19 mouse cellular contexts compared by ENCODE assay signal in genomic region chr8:7190726-7191125, GRCm38 (mm10).
"Had no signal": no experiment of that assay in that cellular context is flagged by ENCODE, and none has a peak within 500 bp of the region (broad histone marks: within the 10 kb centered on the region; RNA-seq: fewer than 3 reads in every experiment).

No protein-coding gene starts in this region.

- ATAC-seq: liver, postnatal 0 days; midbrain, embryonic 13.5 days had no signal

- H3K9me3 ChIP-seq: kidney, embryonic 15.5 days; limb, embryonic 15.5 days; megakaryocyte, embryonic 14.5 days; midbrain, embryonic 10.5 days; midbrain, embryonic 13.5 days; neural tube, embryonic 12.5 days; neural tube, embryonic 15.5 days had no signal

- H3K4me3 ChIP-seq: kidney, embryonic 15.5 days; limb, embryonic 15.5 days; megakaryocyte, embryonic 14.5 days; midbrain, embryonic 10.5 days; midbrain, embryonic 13.5 days; neural tube, embryonic 12.5 days; neural tube, embryonic 15.5 days had no signal

- DNase-seq: kidney, adult 8-10 months; kidney, postnatal 10 days; kidney, postnatal 36 days; layer of hippocampus, adult 9-11 months; liver, postnatal 0 days; lung, embryonic 14.5 days; lung, postnatal 10 days; lung, postnatal 36 days; thymus, adult 18-20 months; thymus, postnatal 36 days had no signal

- H3K4me1 ChIP-seq: kidney, embryonic 15.5 days; limb, embryonic 15.5 days; megakaryocyte, embryonic 14.5 days; midbrain, embryonic 13.5 days; neural tube, embryonic 12.5 days; neural tube, embryonic 15.5 days had no signal

- H3K27me3 ChIP-seq: kidney, embryonic 15.5 days; limb, embryonic 15.5 days; megakaryocyte, embryonic 14.5 days; midbrain, embryonic 13.5 days; neural tube, embryonic 12.5 days; neural tube, embryonic 15.5 days had no signal

- H3K4me2 ChIP-seq: kidney, embryonic 15.5 days; limb, embryonic 15.5 days; liver, embryonic 11.5 days; lung, embryonic 14.5 days; midbrain, embryonic 13.5 days; neural tube, embryonic 12.5 days; neural tube, embryonic 15.5 days had no signal

- H3K9ac ChIP-seq: kidney, embryonic 15.5 days; limb, embryonic 15.5 days; liver, embryonic 14.5 days; liver, postnatal 0 days; lung, embryonic 14.5 days; midbrain, embryonic 13.5 days; neural tube, embryonic 12.5 days; neural tube, embryonic 15.5 days had no signal

- H3K36me3 ChIP-seq: kidney, embryonic 15.5 days; limb, embryonic 15.5 days; midbrain, embryonic 10.5 days; midbrain, embryonic 13.5 days; neural tube, embryonic 12.5 days; neural tube, embryonic 15.5 days had no signal

- H3K27ac ChIP-seq: kidney, embryonic 15.5 days; limb, embryonic 15.5 days; liver, embryonic 14.5 days; midbrain, embryonic 10.5 days; midbrain, embryonic 13.5 days; neural tube, embryonic 12.5 days; neural tube, embryonic 15.5 days had no signal
